Mouse (Mus musculus): ENCODE results near the gene Olfr612.

GRCm38 (mm10) chr7:103547774-103548173, 5.3 kb upstream of the Olfr612 start, which contains the start of gene Olfr613:
- TF ChIP-seq CTCF (IDR thresholded peaks at IDR 0.05; ENCODE audit: control insufficient read depth, insufficient read depth, insufficient read length): no peak
- TF ChIP-seq MAX (IDR thresholded peaks at IDR 0.05): no peak
- no peak for TF ChIP-seq MYOG (IDR thresholded peaks at IDR 0.05; ENCODE audit: control insufficient read depth, extremely low read depth, insufficient read length)
- TF ChIP-seq USF1 (IDR thresholded peaks at IDR 0.05; ENCODE audit: low read depth): no peak
- TF ChIP-seq MYOD1 (IDR thresholded peaks at IDR 0.05; ENCODE audit: control insufficient read depth, insufficient read length, low read depth): no peak

All from C2C12 (cell line).